Mouse (Mus musculus): ENCODE data around the gene Gm20388.

Gene Gm20388

GRCm38 (mm10) chr8:122906463-122907021 is 2995.9 kb downstream of the Gm20388 start:
- DNase-seq, result peak; percentile 77

GRCm38 (mm10) chr8:122912150-122912549 is 3001.5 kb downstream of the Gm20388 start:
- no peak for DNase-seq

GRCm38 (mm10) chr8:122912871-122913270 is 3002.2 kb downstream of the Gm20388 start:
- no peak for DNase-seq

GRCm38 (mm10) chr8:122916766-122917165 is 3006.1 kb downstream of the Gm20388 start:
- DNase-seq, result no peak

GRCm38 (mm10) chr8:122917531-122918392 is 3007.1 kb downstream of the Gm20388 start:
- peak; percentile 47 for DNase-seq

GRCm38 (mm10) chr8:122918438-122919107 is 3007.9 kb downstream of the Gm20388 start:
- DNase-seq, result no peak

- DNase-seq, result no peak
These were observed 3010.2 kb downstream of the Gm20388 start for GRCm38 (mm10) chr8:122920890-122921289.

- no peak for DNase-seq
These were observed 3012.3 kb downstream of the Gm20388 start for GRCm38 (mm10) chr8:122922945-122923344.

GRCm38 (mm10) chr8:122923431-122924090 is 3012.9 kb downstream of the Gm20388 start:
- DNase-seq, result no peak

GRCm38 (mm10) chr8:122924091-122924490 is 3013.4 kb downstream of the Gm20388 start:
- no peak for DNase-seq

- DNase-seq, result no peak
These were observed 3015.5 kb downstream of the Gm20388 start for GRCm38 (mm10) chr8:122925939-122926722.

GRCm38 (mm10) chr8:122926782-122927181 is 3016.1 kb downstream of the Gm20388 start:
- DNase-seq, result peak; percentile 39

- no peak for DNase-seq
These were observed 3017.2 kb downstream of the Gm20388 start for GRCm38 (mm10) chr8:122927841-122928240.

- DNase-seq, result no peak
These were observed 3018.1 kb downstream of the Gm20388 start for GRCm38 (mm10) chr8:122928631-122929224.

GRCm38 (mm10) chr8:122931834-122932560 is 3021.4 kb downstream of the Gm20388 start:
- no peak for DNase-seq

- DNase-seq, result no peak
These were observed 3021.9 kb downstream of the Gm20388 start for GRCm38 (mm10) chr8:122932561-122932959.

GRCm38 (mm10) chr8:122933973-122934372 is 3023.3 kb downstream of the Gm20388 start:
- no peak for DNase-seq

- DNase-seq, result no peak
These were observed 3024.5 kb downstream of the Gm20388 start for GRCm38 (mm10) chr8:122935118-122935517.

- no peak for DNase-seq
These were observed 3025.3 kb downstream of the Gm20388 start for GRCm38 (mm10) chr8:122935912-122936311.

- no peak for DNase-seq
These were observed 3027.0 kb downstream of the Gm20388 start for GRCm38 (mm10) chr8:122937545-122938053.

- DNase-seq, result no peak
These were observed 3027.5 kb downstream of the Gm20388 start for GRCm38 (mm10) chr8:122938170-122938569.

Data from liver (tissue).